Mouse (Mus musculus) bone marrow, adult 2 months (tissue): Measurements from ENCODE around the gene Aak1.

ENCODE experiments used
- CTCF ChIP-seq: fragments of 200-500 bp; IDR thresholded peaks from 2 replicates; pipeline ENCODE4 v1.5.1; 2011; ENCODE audit warnings: low read length, control low read depth; ENCODE audit not compliant: control insufficient read depth, insufficient read depth
- POLR2A ChIP-seq: fragments of 200-500 bp; IDR thresholded peaks from 2 replicates; pipeline ENCODE4 v1.6.1; 2011; ENCODE audit warnings: low read depth, mild to moderate bottlenecking, control low read depth, low read length, borderline replicate concordance; ENCODE audit not compliant: control insufficient read depth

GRCm38 (mm10) chr6:86997360-86997759 lies 148.0 kb downstream of the Aak1 start:
- TF ChIP-seq CTCF: no peak
- no peak for TF ChIP-seq POLR2A
